Mouse (Mus musculus): ENCODE data around the gene Fam71a.

GRCm38 (mm10) chr1:191204876-191205275 lies 40.3 kb upstream of the Fam71a start:
- TF ChIP-seq CTCF (conservative IDR thresholded peaks at IDR 0.05; ENCODE audit: low read length): no peak
- TF ChIP-seq NANOG (IDR thresholded peaks at IDR 0.05; ENCODE audit: borderline replicate concordance, low read length): no peak
- TF ChIP-seq POU5F1 (IDR thresholded peaks at IDR 0.05; ENCODE audit: borderline replicate concordance, low read length): no peak

All from E14TG2a.4 (cell line).